Mouse (Mus musculus) heart, postnatal 0 days (tissue): ENCODE measurements around the gene Gm28305.

Experiments
- CTCF ChIP-seq: IDR thresholded peaks from 2 replicates; pipeline ENCODE4 v1.5.1; 2016; ENCODE audit warnings: antibody characterized with exemption, control low read depth, low read depth
- EP300 ChIP-seq: IDR thresholded peaks from 2 replicates; pipeline ENCODE4 v1.6.1; 2016; ENCODE audit warnings: antibody characterized with exemption, low read depth

- no peak for TF ChIP-seq EP300
- no peak for TF ChIP-seq CTCF
These were observed 61.0 kb downstream of the Gm28305 start for GRCm38 (mm10) chr9:104101458-104101857.
